Mouse (Mus musculus): ENCODE data around the gene Cbfa2t3.
A peak's percentile ranks its signal among the peaks of the same experiment; 100 is the strongest.

GRCm38 (mm10) chr8:122711891-122712365 is 13.0 kb upstream of the Cbfa2t3 start:
- TF ChIP-seq POLR2A (IDR thresholded peaks at IDR 0.05; ENCODE audit: control insufficient read depth in 1 of 2, insufficient read depth in 1 of 2, low read depth in 1 of 2, low read length in 2 of 2, poor library complexity in 1 of 2) = peak; percentile 71 to 93
- TF ChIP-seq SIN3A (IDR thresholded peaks at IDR 0.05; ENCODE audit: low read length) = peak; percentile 92
- peak; percentile 92 to 99 for TF ChIP-seq EP300 (IDR thresholded peaks at IDR 0.05; ENCODE audit: low read depth in 1 of 2, low read length in 2 of 2)
- no peak for TF ChIP-seq CTCF (IDR thresholded peaks at IDR 0.05 in 2 of 3, conservative IDR thresholded peaks at IDR 0.05 in 1 of 3; ENCODE audit: control insufficient read depth in 1 of 3, insufficient read depth in 1 of 3, low read depth in 2 of 3, low read length in 3 of 3, poor library complexity in 1 of 3, severe bottlenecking in 1 of 3)
- TF ChIP-seq USF1 (IDR thresholded peaks at IDR 0.05; ENCODE audit: low read depth, low read length) = peak; percentile 38

Data from MEL (cell line).